Mouse (Mus musculus): Measurements from ENCODE around the gene Kcnab2. TPM values are rescaled to one million over a fixed set of nuclear protein-coding genes. Genes with fewer than 3 reads are reported as not detected.
A peak's percentile ranks its signal among the peaks of the same experiment; 100 is the strongest.

Gene Kcnab2
- polyA plus RNA-seq, 1 experiment from 2014 or later, result 3.8 TPM

DNA sequence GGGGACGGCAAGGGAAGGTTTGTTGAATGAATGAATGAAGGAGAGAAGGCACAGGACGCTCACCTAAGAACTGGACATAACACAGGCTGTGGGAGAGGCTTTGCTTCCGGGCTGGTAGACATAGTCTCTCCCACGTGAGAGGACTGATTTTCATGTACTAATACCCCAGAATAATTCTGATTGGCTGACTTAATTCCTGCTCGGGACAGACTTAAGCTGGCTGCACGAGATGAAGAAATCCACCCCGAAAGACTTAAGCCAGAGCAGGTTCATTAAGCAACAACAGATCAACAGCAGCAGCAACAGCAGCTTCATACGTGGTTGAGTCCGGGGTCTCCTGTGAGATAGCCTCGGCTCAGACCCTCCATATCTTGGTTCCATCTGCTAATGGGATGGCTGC lies 10.4 kb upstream of the Kcnab2 start:
- Histone ChIP-seq H3K9ac (ENCODE audit: low read length) (no peak overlapping the region), H3K27me3 (replicated peaks; ENCODE audit: control insufficient read depth, insufficient read depth, low read length) (no peaks in the 10 kb centered on the region), H3K36me3 (ENCODE audit: control insufficient read depth, insufficient read depth, low read length) (no peaks in the 10 kb centered on the region), H3K4me2 (ENCODE audit: low read length) (no peak overlapping the region), H3K4me1 (replicated peaks; ENCODE audit: control insufficient read depth, insufficient read depth, low read length) (no peaks in the 10 kb centered on the region), H3K4me3 (ENCODE audit: low read depth, low read length) (no peak overlapping the region), H3K9me3 (ENCODE audit: control insufficient read depth, low read length) (no peaks in the 10 kb centered on the region), H3K27ac (ENCODE audit: low read depth) (no peak overlapping the region)
- WGBS, result 90% methylated on average over 10 of the region's 10 CpGs
- no peak for ATAC-seq (replicated peaks; ENCODE audit: low FRiP score, low TSS enrichment, low read depth)
- DNase-seq (ENCODE audit: low spot score), result no peak

DNA sequence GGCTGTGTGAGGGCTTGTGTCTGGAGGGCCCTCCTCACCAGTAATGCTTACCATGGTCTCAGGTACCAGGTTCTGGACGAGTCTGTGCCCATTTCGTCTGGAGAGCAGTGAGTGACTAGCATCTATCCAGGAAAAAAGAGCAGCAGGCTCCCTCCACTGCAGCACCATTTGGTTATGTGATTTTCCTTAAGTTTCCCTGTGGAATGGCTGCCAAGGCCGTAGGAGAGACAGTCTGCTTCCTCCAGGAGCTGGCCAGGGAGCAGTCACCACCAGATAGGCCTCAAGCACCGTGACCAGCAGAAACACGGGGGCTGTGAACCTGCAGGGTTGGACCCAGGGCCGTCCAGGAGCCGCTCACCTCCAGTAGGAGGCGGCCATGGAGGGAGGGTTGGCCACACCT lies 2.8 kb upstream of the Kcnab2 start:
- H3K27me3 ChIP-seq (replicated peaks; ENCODE audit: control insufficient read depth, insufficient read depth, low read length), result peaks cover 14% of the 10 kb centered on the region
- DNase-seq (ENCODE audit: low spot score) (no peak), ATAC-seq (replicated peaks; ENCODE audit: low FRiP score, low TSS enrichment, low read depth) (no peak)
- H3K27ac ChIP-seq (ENCODE audit: low read depth), result no peak overlapping the region
- peaks cover 8% of the 10 kb centered on the region for H3K4me1 ChIP-seq (replicated peaks; ENCODE audit: control insufficient read depth, insufficient read depth, low read length)
- H3K36me3 ChIP-seq (ENCODE audit: control insufficient read depth, insufficient read depth, low read length), result no peaks in the 10 kb centered on the region
- H3K9me3 ChIP-seq (ENCODE audit: control insufficient read depth, low read length), result no peaks in the 10 kb centered on the region
- 59% methylated on average over 8 of the region's 8 CpGs for WGBS
- no peak overlapping the region for H3K9ac ChIP-seq (ENCODE audit: low read length)
- H3K4me2 ChIP-seq (ENCODE audit: low read length), result no peak overlapping the region
- no peak overlapping the region for H3K4me3 ChIP-seq (ENCODE audit: low read depth, low read length)

DNA sequence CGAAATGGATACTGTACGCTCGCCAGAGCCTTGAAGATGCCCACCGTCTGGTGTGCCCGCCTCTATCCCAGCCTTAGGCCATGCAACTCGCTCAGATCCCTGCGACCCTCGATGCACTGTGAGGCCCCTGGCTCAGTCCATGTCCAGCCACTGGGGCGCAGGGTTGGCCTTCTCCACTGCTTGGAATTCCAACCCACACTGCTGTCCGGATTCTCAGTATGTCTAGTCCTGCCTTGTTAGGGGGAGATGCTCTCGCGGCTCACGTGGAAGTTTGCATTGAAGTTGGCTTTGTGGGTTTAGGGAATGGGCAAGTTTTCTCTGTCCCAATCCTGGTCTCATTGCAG lies 525 bp upstream of the Kcnab2 start:
- H3K4me3 ChIP-seq (ENCODE audit: low read depth, low read length), result peak overlapping the region; percentile 90
- WGBS, result 2% methylated on average over 13 of the region's 13 CpGs
- ATAC-seq (replicated peaks; ENCODE audit: low FRiP score, low TSS enrichment, low read depth), result peak; percentile 29
- H3K27ac ChIP-seq (ENCODE audit: low read depth), result peak overlapping the region; percentile 75
- no peaks in the 10 kb centered on the region for H3K36me3 ChIP-seq (ENCODE audit: control insufficient read depth, insufficient read depth, low read length)
- H3K9me3 ChIP-seq (ENCODE audit: control insufficient read depth, low read length), result no peaks in the 10 kb centered on the region
- peak overlapping the region; percentile 78 for H3K9ac ChIP-seq (ENCODE audit: low read length)
- no peak for DNase-seq (ENCODE audit: low spot score)
- H3K4me2 ChIP-seq (ENCODE audit: low read length), result peak overlapping the region; percentile 81
- H3K27me3 ChIP-seq (replicated peaks; ENCODE audit: control insufficient read depth, insufficient read depth, low read length), result peaks cover 14% of the 10 kb centered on the region
- peaks cover 8% of the 10 kb centered on the region for H3K4me1 ChIP-seq (replicated peaks; ENCODE audit: control insufficient read depth, insufficient read depth, low read length)

DNA sequence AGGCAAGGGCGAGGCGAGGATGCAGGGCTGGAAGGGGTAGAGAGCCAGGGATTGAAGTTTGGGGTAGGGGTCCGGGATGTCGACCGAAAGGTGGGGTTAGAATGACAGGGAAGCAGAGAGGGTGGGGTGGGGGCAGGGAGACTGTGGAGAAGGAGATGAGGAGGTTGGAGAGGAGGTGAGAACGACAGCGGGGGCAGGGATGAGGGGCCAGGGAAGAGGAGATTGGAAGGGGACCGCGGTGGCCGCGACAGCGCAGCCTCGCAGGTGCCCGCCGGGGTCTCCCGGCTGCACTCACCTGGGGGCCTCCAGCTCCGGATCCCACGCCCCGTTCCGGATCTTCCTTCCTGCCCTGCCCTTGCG lies 585 bp downstream of the Kcnab2 start:
- H3K27ac ChIP-seq (ENCODE audit: low read depth), result no peak overlapping the region
- DNase-seq (ENCODE audit: low spot score) (no peak), ATAC-seq (replicated peaks; ENCODE audit: low FRiP score, low TSS enrichment, low read depth) (no peak)
- H3K36me3 ChIP-seq (ENCODE audit: control insufficient read depth, insufficient read depth, low read length), result no peaks in the 10 kb centered on the region
- peak overlapping the region; percentile 90 for H3K4me3 ChIP-seq (ENCODE audit: low read depth, low read length)
- peak overlapping the region; percentile 48 for H3K9ac ChIP-seq (ENCODE audit: low read length)
- H3K27me3 ChIP-seq (replicated peaks; ENCODE audit: control insufficient read depth, insufficient read depth, low read length), result peaks cover 14% of the 10 kb centered on the region
- peak overlapping the region; percentile 81 for H3K4me2 ChIP-seq (ENCODE audit: low read length)
- H3K9me3 ChIP-seq (ENCODE audit: control insufficient read depth, low read length), result no peaks in the 10 kb centered on the region
- H3K4me1 ChIP-seq (replicated peaks; ENCODE audit: control insufficient read depth, insufficient read depth, low read length), result peaks cover 8% of the 10 kb centered on the region
- WGBS, result under 1% methylated on average over 18 of the region's 21 CpGs

DNA sequence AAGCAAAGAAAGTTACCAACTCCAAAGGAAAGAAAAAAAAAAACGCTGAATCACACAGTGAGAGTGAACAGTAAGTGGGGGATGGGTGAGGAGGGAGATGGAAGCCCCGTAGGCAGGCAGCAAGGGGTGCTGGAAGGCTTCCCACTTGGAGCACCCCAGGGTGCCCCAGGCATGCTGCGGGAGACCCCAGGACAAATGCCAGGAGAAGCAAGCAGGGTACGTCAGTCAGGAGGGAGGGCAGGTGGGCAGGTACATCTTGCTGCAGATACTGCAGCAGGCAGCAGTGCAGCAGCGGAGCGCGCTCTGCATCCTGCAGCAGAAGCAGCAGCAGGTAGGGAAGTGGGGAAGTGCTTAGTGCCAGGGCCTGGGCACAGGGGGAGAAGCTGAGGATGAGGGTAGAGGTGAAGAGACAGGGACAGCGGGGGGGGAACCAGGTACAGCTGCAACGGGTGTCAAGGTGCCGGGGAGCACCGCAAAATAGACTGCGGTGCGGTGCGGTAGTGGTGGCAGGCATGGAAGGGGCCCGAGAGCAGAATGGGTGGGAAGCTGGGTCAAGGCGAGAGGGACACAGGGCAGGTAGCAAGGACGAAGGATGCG lies 1.1 kb downstream of the Kcnab2 start, which contains the start of gene Nphp4:
Nphp4 (plus strand) TSS at position 280 of the 597 bp plus-strand sequence.
- 3% methylated on average over 18 of the region's 18 CpGs for WGBS
- peaks cover 14% of the 10 kb centered on the region for H3K27me3 ChIP-seq (replicated peaks; ENCODE audit: control insufficient read depth, insufficient read depth, low read length)
- ATAC-seq (replicated peaks; ENCODE audit: low FRiP score, low TSS enrichment, low read depth), result no peak
- peaks cover 8% of the 10 kb centered on the region for H3K4me1 ChIP-seq (replicated peaks; ENCODE audit: control insufficient read depth, insufficient read depth, low read length)
- H3K4me2 ChIP-seq (ENCODE audit: low read length), result peak within 1 kb of the TSS; percentile 81
- no peak for DNase-seq (ENCODE audit: low spot score)
- H3K36me3 ChIP-seq (ENCODE audit: control insufficient read depth, insufficient read depth, low read length), result no peaks in the 10 kb centered on the region
- 0 out of 2 replicates have a peak, but pooled peaks cover 4% of the 10 kb centered on the region for H3K9me3 ChIP-seq (ENCODE audit: control insufficient read depth, low read length)
- no peak within 1 kb of the TSS; the same call in 1 of the 2 replicates for H3K27ac ChIP-seq (ENCODE audit: low read depth)
- peak within 1 kb of the TSS; percentile 78 for H3K9ac ChIP-seq (ENCODE audit: low read length)
- peak within 1 kb of the TSS; percentile 90 for H3K4me3 ChIP-seq (ENCODE audit: low read depth, low read length)

DNA sequence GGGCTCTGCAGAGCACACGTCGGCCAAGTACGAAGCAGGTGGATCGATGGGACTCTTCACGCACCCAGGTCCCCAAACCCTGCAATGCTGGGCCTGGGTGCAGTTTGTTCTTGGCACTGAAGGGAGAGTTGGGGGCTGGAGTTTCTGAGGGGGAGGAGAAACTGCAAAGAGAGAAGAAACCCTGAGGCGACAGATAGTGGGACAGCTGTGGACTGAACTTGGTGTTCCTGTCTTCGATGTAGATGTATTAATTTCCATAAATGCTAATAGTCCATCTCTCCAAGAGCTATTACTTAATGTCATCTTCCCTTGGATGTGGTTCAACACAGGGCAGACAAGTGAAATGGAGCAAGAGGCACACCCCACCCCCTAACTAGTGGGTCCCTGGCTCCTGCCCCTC lies 1.7 kb downstream of the Kcnab2 start:
- Histone ChIP-seq H3K4me3 (ENCODE audit: low read depth, low read length) (no peak overlapping the region), H3K4me1 (replicated peaks; ENCODE audit: control insufficient read depth, insufficient read depth, low read length) (peaks cover 8% of the 10 kb centered on the region), H3K4me2 (ENCODE audit: low read length) (no peak overlapping the region), H3K9me3 (ENCODE audit: control insufficient read depth, low read length) (0 out of 2 replicates have a peak, but pooled peaks cover 6% of the 10 kb centered on the region), H3K27ac (ENCODE audit: low read depth) (no peak overlapping the region), H3K36me3 (ENCODE audit: control insufficient read depth, insufficient read depth, low read length) (no peaks in the 10 kb centered on the region), H3K9ac (ENCODE audit: low read length) (no peak overlapping the region), H3K27me3 (replicated peaks; ENCODE audit: control insufficient read depth, insufficient read depth, low read length) (peaks cover 14% of the 10 kb centered on the region)
- ATAC-seq (replicated peaks; ENCODE audit: low FRiP score, low TSS enrichment, low read depth) (no peak), DNase-seq (ENCODE audit: low spot score) (no peak)
- 78% methylated on average over 7 of the region's 7 CpGs for WGBS

DNA sequence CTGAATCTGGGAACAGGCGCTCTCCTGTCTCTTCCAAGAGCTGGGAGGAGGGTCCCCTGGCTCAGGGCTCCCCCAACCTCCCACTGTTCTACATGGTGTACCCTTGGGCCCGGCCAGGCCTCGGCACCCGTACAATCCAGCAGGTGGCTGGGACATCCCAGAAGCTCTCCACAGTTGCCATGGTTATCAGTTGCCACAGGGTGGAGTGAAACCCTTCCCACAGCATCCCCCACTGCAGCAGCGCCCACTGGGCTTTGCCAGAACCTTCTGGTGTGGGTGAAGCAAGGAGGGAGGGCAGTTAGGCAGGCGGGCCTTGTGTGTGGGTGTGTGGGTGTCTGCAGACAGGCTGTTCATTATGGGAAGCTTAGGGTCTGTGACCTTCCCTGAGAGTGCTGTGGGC lies 9.7 kb downstream of the Kcnab2 start:
- H3K4me2 ChIP-seq (ENCODE audit: low read length), result no peak overlapping the region

DNA sequence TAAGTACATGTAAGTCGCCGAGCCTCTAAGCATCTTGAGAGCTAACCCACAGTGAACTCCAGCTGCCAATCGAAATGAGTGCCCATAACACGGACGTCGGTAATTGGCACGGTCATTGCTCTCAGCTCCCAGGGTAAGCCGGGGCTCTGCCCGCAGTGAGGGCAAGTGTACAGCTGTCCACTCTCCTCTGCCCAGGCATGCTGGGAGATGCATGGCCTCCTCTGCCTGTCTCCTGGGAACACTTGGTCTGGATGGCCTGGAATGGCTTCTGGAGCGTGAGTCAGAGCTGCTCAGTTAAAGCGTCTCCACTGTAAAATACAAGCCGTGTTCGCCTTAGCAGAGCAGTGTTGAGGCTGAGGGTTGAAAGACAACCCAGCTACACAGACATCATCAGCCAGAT lies 11.1 kb downstream of the Kcnab2 start:
- no peak for ATAC-seq (replicated peaks; ENCODE audit: low FRiP score, low TSS enrichment, low read depth)
- 88% methylated on average over 13 of the region's 13 CpGs for WGBS

More for the DNA sequence above, 9.7 kb downstream of the Kcnab2 start:
- Histone ChIP-seq H3K36me3 (ENCODE audit: control insufficient read depth, insufficient read depth, low read length) (no peaks in the 10 kb centered on the region), H3K9me3 (ENCODE audit: control insufficient read depth, low read length) (0 out of 2 replicates have a peak, but pooled peaks cover 6% of the 10 kb centered on the region), H3K27ac (ENCODE audit: low read depth) (no peak overlapping the region), H3K27me3 (replicated peaks; ENCODE audit: control insufficient read depth, insufficient read depth, low read length) (no peaks in the 10 kb centered on the region), H3K4me1 (replicated peaks; ENCODE audit: control insufficient read depth, insufficient read depth, low read length) (no peaks in the 10 kb centered on the region), H3K9ac (ENCODE audit: low read length) (no peak overlapping the region), H3K4me3 (ENCODE audit: low read depth, low read length) (no peak overlapping the region)
- 86% methylated on average over 6 of the region's 6 CpGs for WGBS
- ATAC-seq (replicated peaks; ENCODE audit: low FRiP score, low TSS enrichment, low read depth), result no peak
- DNase-seq (ENCODE audit: low spot score), result no peak

DNA sequence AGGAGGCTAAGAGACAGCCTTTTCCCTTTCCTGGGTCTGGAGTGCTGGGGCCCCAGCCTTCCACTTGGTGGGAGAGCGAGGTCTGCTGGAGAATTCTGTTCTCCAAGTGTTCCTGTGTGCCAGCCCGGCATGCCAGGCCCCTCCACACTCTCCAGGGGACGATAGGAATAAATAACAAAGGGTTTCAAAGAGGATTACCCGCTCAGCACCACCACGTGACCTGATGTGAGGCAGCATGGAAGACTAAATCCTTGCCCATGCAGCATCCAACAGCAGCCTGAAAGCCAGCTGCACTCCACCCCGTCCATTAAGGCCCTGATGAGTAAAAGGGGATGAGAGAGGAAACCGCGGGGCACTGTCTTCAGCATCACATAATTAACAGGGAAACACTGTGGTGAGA lies 12.6 kb downstream of the Kcnab2 start:
- no peaks in the 10 kb centered on the region for H3K4me1 ChIP-seq (replicated peaks; ENCODE audit: control insufficient read depth, insufficient read depth, low read length)
- 39% methylated on average over 8 of the region's 8 CpGs for WGBS
- H3K27ac ChIP-seq (ENCODE audit: low read depth), result no peak overlapping the region
- no peak overlapping the region for H3K4me3 ChIP-seq (ENCODE audit: low read depth, low read length)
- H3K9me3 ChIP-seq (ENCODE audit: control insufficient read depth, low read length), result no peaks in the 10 kb centered on the region
- ATAC-seq (replicated peaks; ENCODE audit: low FRiP score, low TSS enrichment, low read depth), result no peak
- no peak overlapping the region for H3K9ac ChIP-seq (ENCODE audit: low read length)
- DNase-seq (ENCODE audit: low spot score), result no peak
- no peak overlapping the region for H3K4me2 ChIP-seq (ENCODE audit: low read length)
- H3K36me3 ChIP-seq (ENCODE audit: control insufficient read depth, insufficient read depth, low read length), result no peaks in the 10 kb centered on the region
- no peaks in the 10 kb centered on the region for H3K27me3 ChIP-seq (replicated peaks; ENCODE audit: control insufficient read depth, insufficient read depth, low read length)

More for the DNA sequence above, 11.1 kb downstream of the Kcnab2 start:
- DNase-seq (ENCODE audit: low spot score), result no peak
- H3K4me2 ChIP-seq (ENCODE audit: low read length), result no peak overlapping the region
- 0 out of 2 replicates have a peak, but pooled peaks cover 3% of the 10 kb centered on the region for H3K9me3 ChIP-seq (ENCODE audit: control insufficient read depth, low read length)
- H3K36me3 ChIP-seq (ENCODE audit: control insufficient read depth, insufficient read depth, low read length), result no peaks in the 10 kb centered on the region
- H3K4me3 ChIP-seq (ENCODE audit: low read depth, low read length), result no peak overlapping the region
- no peak overlapping the region for H3K27ac ChIP-seq (ENCODE audit: low read depth)
- no peaks in the 10 kb centered on the region for H3K4me1 ChIP-seq (replicated peaks; ENCODE audit: control insufficient read depth, insufficient read depth, low read length)
- no peak overlapping the region for H3K9ac ChIP-seq (ENCODE audit: low read length)
- H3K27me3 ChIP-seq (replicated peaks; ENCODE audit: control insufficient read depth, insufficient read depth, low read length), result no peaks in the 10 kb centered on the region

Data from intestine, embryonic 14.5 days (tissue).